Mouse (Mus musculus): ENCODE measurements around the gene H1f0.

The H1f0 gene

GRCm38 (mm10) chr15:79040501-79041416, 12.5 kb downstream of the H1f0 start:
- DNase-seq: peak; percentile 51

- no peak for DNase-seq
Observed at GRCm38 (mm10) chr15:79041585-79041984, 13.3 kb downstream of the H1f0 start, which contains the start of gene Galr3. Gene Galr3, plus strand, starts transcription at chr15:79041885.

GRCm38 (mm10) chr15:79042721-79043491, 14.7 kb downstream of the H1f0 start:
- DNase-seq: no peak

GRCm38 (mm10) chr15:79044837-79045236, 16.6 kb downstream of the H1f0 start:
- no peak for DNase-seq

GRCm38 (mm10) chr15:79048186-79048585, 19.9 kb downstream of the H1f0 start:
- no peak for DNase-seq

GRCm38 (mm10) chr15:79050160-79050845, 22.1 kb downstream of the H1f0 start:
- no peak for DNase-seq

- DNase-seq: no peak
Observed at GRCm38 (mm10) chr15:79050964-79051363, 22.7 kb downstream of the H1f0 start.

- peak; percentile 92 for DNase-seq
Observed at GRCm38 (mm10) chr15:79051461-79052360, 23.5 kb downstream of the H1f0 start.

GRCm38 (mm10) chr15:79052366-79052765, 24.1 kb downstream of the H1f0 start:
- DNase-seq: no peak

- DNase-seq: no peak
Observed at GRCm38 (mm10) chr15:79056601-79057000, 28.4 kb downstream of the H1f0 start.

GRCm38 (mm10) chr15:79057850-79058249, 29.6 kb downstream of the H1f0 start:
- DNase-seq: no peak

- no peak for DNase-seq
Observed at GRCm38 (mm10) chr15:79060887-79061565, 32.8 kb downstream of the H1f0 start.

GRCm38 (mm10) chr15:79062376-79063159, 34.3 kb downstream of the H1f0 start, which contains the start of gene Ankrd54:
Gene Ankrd54, minus strand, starts transcription at chr15:79062893.
- DNase-seq: peak; percentile 99

GRCm38 (mm10) chr15:79063160-79063740, 35.0 kb downstream of the H1f0 start:
- DNase-seq: no peak

- no peak for DNase-seq
Observed at GRCm38 (mm10) chr15:79065086-79065770, 37.0 kb downstream of the H1f0 start.

GRCm38 (mm10) chr15:79066276-79066675, 38.0 kb downstream of the H1f0 start:
- DNase-seq: peak; percentile 37

GRCm38 (mm10) chr15:79067631-79068030, 39.4 kb downstream of the H1f0 start:
- DNase-seq: peak; percentile 2

- peak; percentile 1 for DNase-seq
Observed at GRCm38 (mm10) chr15:79068416-79068815, 40.2 kb downstream of the H1f0 start.

Measured in kidney, adult 11 months (tissue).